Mouse (Mus musculus): ENCODE results near the gene Cyld. TPM values are rescaled to one million over a fixed set of nuclear protein-coding genes. Genes with fewer than 3 reads are reported as not detected.

Cyld gene
- polyA plus RNA-seq, 1 experiment from 2014 or later, result 13.7 TPM

- ATAC-seq (ENCODE audit: insufficient number of reproducible peaks, low FRiP score, low TSS enrichment, low read depth), result no peak
- Histone ChIP-seq H3K4me3 (no peak overlapping the region), H3K9ac (no peak overlapping the region), H3K4me2 (no peak overlapping the region), H3K9me3 (no peaks in the 10 kb centered on the region), H3K27me3 (no peaks in the 10 kb centered on the region), H3K4me1 (peaks cover 10% of the 10 kb centered on the region), H3K36me3 (no peaks in the 10 kb centered on the region), H3K27ac (no peak overlapping the region)
- 43% methylated on average over 7 of the region's 7 CpGs for whole genome bisulfite sequencing
Measured at GRCm38 (mm10) chr8:88691961-88692360, 4.9 kb upstream of the Cyld start.

- no peak overlapping the region for H3K4me2 ChIP-seq
- H3K9me3 ChIP-seq, result no peaks in the 10 kb centered on the region
- no peaks in the 10 kb centered on the region for H3K36me3 ChIP-seq
- WGBS, result 75% methylated on average over 6 of the region's 6 CpGs
- ATAC-seq (ENCODE audit: insufficient number of reproducible peaks, low FRiP score, low TSS enrichment, low read depth), result no peak
- H3K27ac ChIP-seq, result no peak overlapping the region
- no peak overlapping the region for H3K9ac ChIP-seq
- H3K4me1 ChIP-seq, result peaks cover 9% of the 10 kb centered on the region
- H3K4me3 ChIP-seq, result no peak overlapping the region
- no peaks in the 10 kb centered on the region for H3K27me3 ChIP-seq
Measured at GRCm38 (mm10) chr8:88692866-88693265, 4.0 kb upstream of the Cyld start.

GRCm38 (mm10) chr8:88693376-88693775 is 3.5 kb upstream of the Cyld start:
- Histone ChIP-seq H3K27ac (no peak overlapping the region), H3K27me3 (no peaks in the 10 kb centered on the region), H3K9ac (no peak overlapping the region), H3K36me3 (no peaks in the 10 kb centered on the region), H3K9me3 (no peaks in the 10 kb centered on the region), H3K4me1 (peaks cover 11% of the 10 kb centered on the region), H3K4me3 (no peak overlapping the region), H3K4me2 (no peak overlapping the region)
- WGBS, result 59% methylated on average over 4 of the region's 4 CpGs
- ATAC-seq (ENCODE audit: insufficient number of reproducible peaks, low FRiP score, low TSS enrichment, low read depth), result no peak

DNA sequence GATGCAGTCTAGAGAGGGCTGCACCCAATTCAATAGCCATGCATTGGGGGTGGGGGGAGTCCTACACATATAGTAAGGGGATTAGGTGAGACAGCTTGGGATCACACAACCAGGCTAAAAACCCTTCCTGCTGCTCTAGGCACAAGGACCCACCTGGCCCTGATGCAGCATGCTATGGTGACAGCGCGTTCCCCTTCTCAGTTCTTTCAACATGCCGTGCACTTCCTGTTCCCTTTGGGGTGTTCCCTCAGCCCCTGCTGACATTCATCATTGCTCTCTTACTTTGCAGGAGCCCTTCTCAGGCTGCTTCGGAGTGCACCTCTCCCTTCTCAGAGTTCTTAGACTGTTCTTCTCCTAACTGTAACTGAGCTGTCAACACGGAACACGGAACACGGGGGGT is 2.5 kb upstream of the Cyld start:
- Histone ChIP-seq H3K36me3 (no peaks in the 10 kb centered on the region), H3K27ac (no peak overlapping the region), H3K27me3 (no peaks in the 10 kb centered on the region), H3K9ac (no peak overlapping the region), H3K4me2 (no peak overlapping the region), H3K4me3 (no peak overlapping the region), H3K4me1 (peaks cover 9% of the 10 kb centered on the region; the same call in 1 of the 2 replicates), H3K9me3 (no peaks in the 10 kb centered on the region)
- ATAC-seq (ENCODE audit: insufficient number of reproducible peaks, low FRiP score, low TSS enrichment, low read depth), result no peak
- 66% methylated on average over 7 of the region's 7 CpGs for WGBS

GRCm38 (mm10) chr8:88696228-88696627 is 600 bp upstream of the Cyld start:
- Histone ChIP-seq H3K4me2 (peak overlapping the region; percentile 67), H3K9me3 (no peaks in the 10 kb centered on the region), H3K9ac (no peak overlapping the region), H3K27me3 (no peaks in the 10 kb centered on the region), H3K4me1 (peaks cover 9% of the 10 kb centered on the region; the same call in 1 of the 2 replicates), H3K36me3 (no peaks in the 10 kb centered on the region), H3K27ac (no peak overlapping the region), H3K4me3 (peak overlapping the region; percentile 92)
- 14% methylated on average over 7 of the region's 7 CpGs for WGBS
- no peak for ATAC-seq (ENCODE audit: insufficient number of reproducible peaks, low FRiP score, low TSS enrichment, low read depth)

DNA sequence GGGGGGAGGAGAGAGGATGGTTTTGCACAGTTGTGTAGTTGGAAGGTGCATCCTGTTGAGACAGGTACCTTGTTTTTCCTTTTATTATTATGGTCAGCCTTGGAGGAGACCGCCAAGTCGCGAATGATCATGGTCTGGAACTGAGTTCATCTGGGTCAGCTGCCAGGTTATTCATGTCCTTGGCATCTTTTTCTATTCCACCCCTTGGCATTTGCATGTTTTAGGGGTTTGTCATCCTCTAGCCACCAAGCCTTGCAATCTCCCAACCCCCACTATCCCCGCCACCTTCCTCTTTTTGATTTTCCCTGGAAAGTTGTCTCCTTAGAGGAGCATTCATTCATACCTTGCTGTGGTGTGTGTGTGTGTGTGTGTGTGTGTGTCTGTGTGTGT is 809 bp downstream of the Cyld start:
- ATAC-seq (ENCODE audit: insufficient number of reproducible peaks, low FRiP score, low TSS enrichment, low read depth), result no peak
- 23% methylated on average over 4 of the region's 4 CpGs for WGBS
- peaks cover 9% of the 10 kb centered on the region; the same call in 1 of the 2 replicates for H3K4me1 ChIP-seq

DNA sequence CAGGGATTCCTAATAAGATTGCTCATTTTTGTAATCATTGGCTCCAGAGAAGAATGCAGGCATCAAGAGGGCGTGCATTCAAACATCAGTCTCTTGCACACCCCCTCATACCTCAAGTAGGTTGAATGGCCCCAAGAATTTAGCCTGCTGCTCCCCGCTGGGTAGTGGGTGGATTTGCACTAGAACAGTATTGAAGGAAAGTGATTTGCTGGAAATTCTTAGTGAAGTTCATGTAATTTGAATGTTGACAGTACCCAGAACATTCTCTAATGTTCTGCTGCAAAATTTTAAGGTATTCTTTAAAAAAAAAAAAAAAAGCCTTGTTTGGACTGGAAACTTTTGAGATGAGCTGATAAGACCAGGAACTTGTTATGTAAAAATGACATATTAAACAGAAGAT is 1.2 kb downstream of the Cyld start:
- Histone ChIP-seq H3K4me1 (peaks cover 9% of the 10 kb centered on the region; the same call in 1 of the 2 replicates), H3K36me3 (no peaks in the 10 kb centered on the region), H3K4me2 (peak overlapping the region; percentile 67), H3K9me3 (no peaks in the 10 kb centered on the region), H3K27ac (no peak overlapping the region), H3K27me3 (no peaks in the 10 kb centered on the region), H3K9ac (no peak overlapping the region), H3K4me3 (peak overlapping the region; percentile 92)
- 35% methylated on average over 2 of the region's 2 CpGs for WGBS
- no peak for ATAC-seq (ENCODE audit: insufficient number of reproducible peaks, low FRiP score, low TSS enrichment, low read depth)

More for the DNA sequence above, 809 bp downstream of the Cyld start:
- peak overlapping the region; percentile 92 for H3K4me3 ChIP-seq
- H3K36me3 ChIP-seq, result no peaks in the 10 kb centered on the region
- no peaks in the 10 kb centered on the region for H3K27me3 ChIP-seq
- peak overlapping the region; percentile 67 for H3K4me2 ChIP-seq
- no peaks in the 10 kb centered on the region for H3K9me3 ChIP-seq
- peak overlapping the region; percentile 65 for H3K9ac ChIP-seq
- no peak overlapping the region for H3K27ac ChIP-seq

DNA sequence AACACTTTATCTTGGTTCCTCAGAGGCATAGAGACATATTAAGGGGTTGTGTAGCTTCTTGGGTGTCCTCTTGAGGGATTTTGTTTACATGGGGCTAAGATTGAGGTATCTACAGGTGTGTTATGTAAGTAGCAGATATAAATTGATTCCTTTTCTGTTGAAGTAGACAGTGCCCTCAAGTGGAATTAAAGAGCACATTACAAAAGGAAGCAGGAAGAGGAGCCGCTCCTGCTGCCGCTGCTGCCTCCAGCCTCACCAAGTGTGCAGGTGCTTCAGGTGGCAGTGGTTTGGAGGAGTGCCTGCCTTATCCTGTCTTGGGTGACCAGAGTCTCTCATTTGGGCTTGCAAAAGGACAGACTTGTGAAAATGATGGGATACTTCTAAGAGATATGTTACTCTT is 4.8 kb downstream of the Cyld start:
- 27% methylated on average over 2 of the region's 2 CpGs for WGBS
- no peak overlapping the region for H3K4me2 ChIP-seq
- H3K4me3 ChIP-seq, result no peak overlapping the region
- ATAC-seq (ENCODE audit: insufficient number of reproducible peaks, low FRiP score, low TSS enrichment, low read depth), result no peak
- H3K27me3 ChIP-seq, result no peaks in the 10 kb centered on the region
- H3K27ac ChIP-seq, result no peak overlapping the region
- H3K4me1 ChIP-seq, result peaks cover 7% of the 10 kb centered on the region
- H3K36me3 ChIP-seq, result no peaks in the 10 kb centered on the region
- no peak overlapping the region for H3K9ac ChIP-seq
- H3K9me3 ChIP-seq, result no peaks in the 10 kb centered on the region

GRCm38 (mm10) chr8:88702816-88703215 is 6.0 kb downstream of the Cyld start:
- H3K4me3 ChIP-seq, result no peak overlapping the region
- no peaks in the 10 kb centered on the region for H3K27me3 ChIP-seq
- H3K36me3 ChIP-seq, result no peaks in the 10 kb centered on the region
- no peak overlapping the region for H3K4me2 ChIP-seq
- H3K9ac ChIP-seq, result no peak overlapping the region
- no peaks in the 10 kb centered on the region for H3K9me3 ChIP-seq
- H3K27ac ChIP-seq, result no peak overlapping the region
- 85% methylated on average over 3 of the region's 3 CpGs for WGBS
- H3K4me1 ChIP-seq, result peaks cover 5% of the 10 kb centered on the region
- no peak for ATAC-seq (ENCODE audit: insufficient number of reproducible peaks, low FRiP score, low TSS enrichment, low read depth)

DNA sequence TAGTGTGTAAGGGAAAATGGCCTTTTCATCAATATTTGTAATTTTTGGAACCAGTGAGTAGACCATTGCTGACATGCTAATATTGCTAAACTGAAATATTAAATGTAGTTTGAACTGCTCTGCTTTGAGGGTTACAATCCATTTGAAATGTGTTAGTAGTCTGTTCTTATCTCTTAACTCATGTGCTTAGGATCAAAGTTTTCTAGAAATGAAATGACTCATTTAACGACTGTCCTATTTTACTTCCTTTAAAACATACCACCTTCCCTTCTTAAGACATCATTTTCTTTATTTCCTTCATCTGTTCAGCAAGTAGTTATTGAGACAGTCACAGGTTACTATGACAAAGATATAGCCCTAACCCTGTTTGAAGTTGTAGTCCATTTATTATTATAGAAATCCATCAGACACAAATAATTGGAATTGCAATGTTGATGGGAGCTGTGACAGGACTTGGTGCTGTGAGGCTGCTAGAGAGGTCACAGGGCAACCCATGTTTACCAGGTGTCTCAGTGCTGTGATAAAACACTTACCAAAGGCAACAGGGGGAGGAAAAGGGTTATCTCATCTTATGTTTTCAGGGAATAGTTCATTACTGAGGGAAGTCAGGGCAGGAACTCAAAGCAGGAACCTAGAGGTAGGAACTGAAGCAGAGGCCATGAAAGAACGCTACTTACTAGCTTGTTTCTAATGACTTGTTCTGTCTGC is 26.6 kb downstream of the Cyld start:
- no peak overlapping the region for H3K4me3 ChIP-seq
- ATAC-seq (ENCODE audit: insufficient number of reproducible peaks, low FRiP score, low TSS enrichment, low read depth), result no peak
- peaks cover 30% of the 10 kb centered on the region for H3K36me3 ChIP-seq
- no peak overlapping the region for H3K4me2 ChIP-seq
- 95% methylated on average over 2 of the region's 2 CpGs for WGBS
- no peaks in the 10 kb centered on the region for H3K4me1 ChIP-seq
- H3K27me3 ChIP-seq, result no peaks in the 10 kb centered on the region
- H3K27ac ChIP-seq, result no peak overlapping the region
- no peak overlapping the region for H3K9ac ChIP-seq
- H3K9me3 ChIP-seq, result no peaks in the 10 kb centered on the region

- WGBS, result 4% methylated on average over 14 of the region's 14 CpGs
- Histone ChIP-seq H3K4me2 (peak overlapping the region; percentile 38), H3K4me3 (no peak overlapping the region), H3K36me3 (no peaks in the 10 kb centered on the region), H3K9me3 (no peaks in the 10 kb centered on the region), H3K4me1 (no peaks in the 10 kb centered on the region), H3K27ac (no peak overlapping the region), H3K9ac (no peak overlapping the region), H3K27me3 (peaks cover 8% of the 10 kb centered on the region)
- ATAC-seq (ENCODE audit: insufficient number of reproducible peaks, low FRiP score, low TSS enrichment, low read depth), result peak; percentile 76; the same call in 1 of the 2 replicates
Measured at GRCm38 (mm10) chr8:88755175-88755791, 58.5 kb downstream of the Cyld start.

DNA sequence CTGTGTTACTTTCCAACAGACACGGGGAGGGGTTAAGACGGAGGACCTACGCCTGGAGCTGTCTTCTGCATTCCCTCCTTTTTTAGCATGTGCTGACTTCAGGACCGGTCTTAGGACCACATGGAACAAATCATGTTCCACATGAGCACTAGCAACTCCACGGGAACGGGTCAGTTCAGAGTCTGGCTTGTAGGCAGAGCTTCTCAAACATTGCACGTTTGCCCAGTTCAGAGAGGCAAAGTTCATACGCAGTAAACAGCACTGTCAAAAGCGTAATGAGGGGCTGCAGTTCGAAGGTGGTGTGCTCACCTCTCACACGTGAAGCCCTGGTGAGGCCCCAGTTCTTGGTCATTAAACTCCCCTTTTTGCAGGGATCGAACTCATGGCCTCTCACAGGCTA is 65.2 kb downstream of the Cyld start:
- Histone ChIP-seq H3K4me3 (no peak overlapping the region), H3K9ac (no peak overlapping the region), H3K4me2 (no peak overlapping the region), H3K27me3 (0 out of 2 replicates have a peak, but pooled peaks cover 3% of the 10 kb centered on the region), H3K9me3 (no peaks in the 10 kb centered on the region), H3K4me1 (no peaks in the 10 kb centered on the region), H3K36me3 (no peaks in the 10 kb centered on the region), H3K27ac (no peak overlapping the region)
- ATAC-seq (ENCODE audit: insufficient number of reproducible peaks, low FRiP score, low TSS enrichment, low read depth), result no peak
- 69% methylated on average over 12 of the region's 12 CpGs for WGBS
